Mouse (Mus musculus): ENCODE measurements around the gene Unc5b. TPM values are rescaled to one million over a fixed set of nuclear protein-coding genes. Genes with fewer than 3 reads are reported as not detected.

Gene Unc5b
- total RNA-seq (2014; rRNA removed; ENCODE audit: low replicate concordance): 50.5 and 63.2 TPM in 2 replicates
- polyA plus RNA-seq (2015; fragmentation: Nextera tagmentation; extraction: Ambion mirVana): 4.9 and 5.0 TPM in 2 replicates

GRCm38 (mm10) chr10:60831379-60831778, at the start of gene Unc5b:
TSS of gene Unc5b (minus strand) at chr10:60831581.
- peak within 1 kb of the TSS; percentile 80 for H3K9ac ChIP-seq (replicated peaks; ENCODE audit: low read depth, low read length)
- H3K9me3 ChIP-seq (replicated peaks; ENCODE audit: control insufficient read depth, low read length): no peaks in the 10 kb centered on the region
- H3K27me3 ChIP-seq (ENCODE audit: control insufficient read depth, insufficient read depth, low read length): no peaks in the 10 kb centered on the region; the same call in 1 of the 2 replicates
- DNase-seq (ENCODE audit: low spot score) (peak; percentile 88), ATAC-seq (ENCODE audit: insufficient read depth, low read depth) (peak; percentile 93)
- H3K4me1 ChIP-seq (ENCODE audit: control insufficient read depth, insufficient read depth): peaks cover 17% of the 10 kb centered on the region; the same call in 1 of the 2 replicates
- H3K36me3 ChIP-seq (replicated peaks; ENCODE audit: control insufficient read depth, insufficient read depth, low read length): no peaks in the 10 kb centered on the region
- TF ChIP-seq CTCF (IDR thresholded peaks at IDR 0.05; ENCODE audit: low read depth) (peak; percentile 41), EP300 (IDR thresholded peaks at IDR 0.05; ENCODE audit: low read depth) (no peak)
- under 1% methylated on average over 47 of the region's 53 CpGs for WGBS
- peak within 1 kb of the TSS; percentile 91 for H3K27ac ChIP-seq (ENCODE audit: low read depth)
- peak within 1 kb of the TSS; percentile 73 for H3K4me3 ChIP-seq (ENCODE audit: low read depth, low read length)
- H3K4me2 ChIP-seq (ENCODE audit: low read depth, low read length): peak within 1 kb of the TSS; percentile 83

- DNase-seq (ENCODE audit: low spot score): no peak
- TF ChIP-seq EP300 (IDR thresholded peaks at IDR 0.05; ENCODE audit: low read depth): no peak
- TF ChIP-seq CTCF (IDR thresholded peaks at IDR 0.05; ENCODE audit: low read depth): no peak
- Histone ChIP-seq H3K4me3 (ENCODE audit: low read depth, low read length) (no peak overlapping the region), H3K4me1 (ENCODE audit: control insufficient read depth, insufficient read depth) (no peaks in the 10 kb centered on the region), H3K9me3 (replicated peaks; ENCODE audit: control insufficient read depth, low read length) (no peaks in the 10 kb centered on the region), H3K9ac (replicated peaks; ENCODE audit: low read depth, low read length) (no peak overlapping the region), H3K27ac (ENCODE audit: low read depth) (no peak overlapping the region), H3K4me2 (ENCODE audit: low read depth, low read length) (no peak overlapping the region), H3K36me3 (replicated peaks; ENCODE audit: control insufficient read depth, insufficient read depth, low read length) (no peaks in the 10 kb centered on the region), H3K27me3 (ENCODE audit: control insufficient read depth, insufficient read depth, low read length) (no peaks in the 10 kb centered on the region)
- WGBS: 74% methylated on average over 4 of the region's 4 CpGs
- no peak for ATAC-seq (ENCODE audit: insufficient read depth, low read depth)
Measured at GRCm38 (mm10) chr10:60879817-60880216, 48.4 kb upstream of the Unc5b start.

GRCm38 (mm10) chr10:60877075-60877474, 45.7 kb upstream of the Unc5b start:
- TF ChIP-seq EP300 (IDR thresholded peaks at IDR 0.05; ENCODE audit: low read depth): no peak
- no peak for TF ChIP-seq CTCF (IDR thresholded peaks at IDR 0.05; ENCODE audit: low read depth)
- Histone ChIP-seq H3K27me3 (ENCODE audit: control insufficient read depth, insufficient read depth, low read length) (no peaks in the 10 kb centered on the region), H3K36me3 (replicated peaks; ENCODE audit: control insufficient read depth, insufficient read depth, low read length) (no peaks in the 10 kb centered on the region), H3K27ac (ENCODE audit: low read depth) (no peak overlapping the region), H3K4me3 (ENCODE audit: low read depth, low read length) (no peak overlapping the region), H3K4me2 (ENCODE audit: low read depth, low read length) (no peak overlapping the region), H3K4me1 (ENCODE audit: control insufficient read depth, insufficient read depth) (no peaks in the 10 kb centered on the region), H3K9me3 (replicated peaks; ENCODE audit: control insufficient read depth, low read length) (no peaks in the 10 kb centered on the region), H3K9ac (replicated peaks; ENCODE audit: low read depth, low read length) (no peak overlapping the region)
- ATAC-seq (ENCODE audit: insufficient read depth, low read depth): no peak
- WGBS: 82% methylated on average over 5 of the region's 5 CpGs
- DNase-seq (ENCODE audit: low spot score): no peak

- H3K4me1 ChIP-seq (ENCODE audit: control insufficient read depth, insufficient read depth): no peaks in the 10 kb centered on the region
- H3K4me2 ChIP-seq (ENCODE audit: low read depth, low read length): no peak overlapping the region
- no peak for TF ChIP-seq CTCF (IDR thresholded peaks at IDR 0.05; ENCODE audit: low read depth)
- no peaks in the 10 kb centered on the region for H3K9me3 ChIP-seq (replicated peaks; ENCODE audit: control insufficient read depth, low read length)
- H3K9ac ChIP-seq (replicated peaks; ENCODE audit: low read depth, low read length): no peak overlapping the region
- H3K27ac ChIP-seq (ENCODE audit: low read depth): no peak overlapping the region
- no peaks in the 10 kb centered on the region for H3K36me3 ChIP-seq (replicated peaks; ENCODE audit: control insufficient read depth, insufficient read depth, low read length)
- H3K4me3 ChIP-seq (ENCODE audit: low read depth, low read length): no peak overlapping the region
- no peaks in the 10 kb centered on the region for H3K27me3 ChIP-seq (ENCODE audit: control insufficient read depth, insufficient read depth, low read length)
- DNase-seq (ENCODE audit: low spot score) (no peak), ATAC-seq (ENCODE audit: insufficient read depth, low read depth) (no peak)
- 80% methylated on average over 1 of the region's 1 CpGs for WGBS
Measured at GRCm38 (mm10) chr10:60875011-60875410, 43.6 kb upstream of the Unc5b start.

- Histone ChIP-seq H3K9ac (replicated peaks; ENCODE audit: low read depth, low read length) (no peak overlapping the region), H3K9me3 (replicated peaks; ENCODE audit: control insufficient read depth, low read length) (no peaks in the 10 kb centered on the region), H3K4me2 (ENCODE audit: low read depth, low read length) (no peak overlapping the region), H3K27ac (ENCODE audit: low read depth) (no peak overlapping the region), H3K36me3 (replicated peaks; ENCODE audit: control insufficient read depth, insufficient read depth, low read length) (no peaks in the 10 kb centered on the region), H3K27me3 (ENCODE audit: control insufficient read depth, insufficient read depth, low read length) (no peaks in the 10 kb centered on the region), H3K4me3 (ENCODE audit: low read depth, low read length) (no peak overlapping the region), H3K4me1 (ENCODE audit: control insufficient read depth, insufficient read depth) (no peaks in the 10 kb centered on the region)
- TF ChIP-seq EP300 (IDR thresholded peaks at IDR 0.05; ENCODE audit: low read depth): no peak
- TF ChIP-seq CTCF (IDR thresholded peaks at IDR 0.05; ENCODE audit: low read depth): no peak
- ATAC-seq (ENCODE audit: insufficient read depth, low read depth): no peak
- WGBS: 84% methylated on average over 6 of the region's 6 CpGs
- DNase-seq (ENCODE audit: low spot score): no peak
Measured at GRCm38 (mm10) chr10:60863318-60863717, 31.9 kb upstream of the Unc5b start.

All from heart, postnatal 0 days (tissue).